Mouse (Mus musculus) stomach, embryonic 16.5 days (tissue): Measurements from ENCODE around the gene Hsd17b6. TPM values are rescaled to one million over a fixed set of nuclear protein-coding genes. Genes with fewer than 3 reads are reported as not detected.

ENCODE experiments used
- ATAC-seq: fragments of 200-750 bp; cut with Nextera tagmentation; 2 replicates; pipeline ENCODE4 v1.8.0; 2017; ENCODE audit warnings: moderate number of reproducible peaks, moderate TSS enrichment; ENCODE audit not compliant: insufficient read depth, low FRiP score
- H3K27ac ChIP-seq: fragments of 300-500 bp; sonication (generic); 2 replicates; pipeline ENCODE4 v1.5.1; 2014; ENCODE audit warnings: low read length
- H3K27me3 ChIP-seq: fragments of 300-500 bp; sonication (generic); 2 replicates; pipeline ENCODE4 v1.6.1; 2014; ENCODE audit warnings: low read length, control low read depth, mixed read lengths; ENCODE audit not compliant: control insufficient read depth, insufficient read depth
- H3K36me3 ChIP-seq: fragments of 300-500 bp; sonication (generic); 2 replicates; pipeline ENCODE4 v1.6.1; 2014; ENCODE audit warnings: low read length; ENCODE audit not compliant: control insufficient read depth, insufficient read depth
- H3K4me1 ChIP-seq: fragments of 300-500 bp; sonication (generic); 2 replicates; pipeline ENCODE4 v1.6.1; 2014; ENCODE audit warnings: low read length, control low read depth, mixed read lengths; ENCODE audit not compliant: control insufficient read depth, insufficient read depth
- H3K4me2 ChIP-seq: fragments of 300-500 bp; sonication (generic); 2 replicates; pipeline ENCODE4 v1.6.1; 2014; ENCODE audit warnings: low read depth, low read length, mixed read lengths
- H3K4me3 ChIP-seq: fragments of 300-500 bp; sonication (generic); replicated peaks from 2 replicates; pipeline ENCODE4 v1.5.1; 2014; ENCODE audit warnings: mild to moderate bottlenecking, low read length
- H3K9ac ChIP-seq: fragments of 300-500 bp; sonication (generic); 2 replicates; pipeline ENCODE4 v1.6.1; 2014; ENCODE audit warnings: low read length
- H3K9me3 ChIP-seq: fragments of 300-500 bp; sonication (generic); replicated peaks from 2 replicates; pipeline ENCODE4 v1.6.1; 2016; ENCODE audit warnings: low read length, control low read depth; ENCODE audit not compliant: control insufficient read depth
- WGBS: fragments of 180-500 bp; shearing (Covaris S2); extraction: QIAGEN DNeasy Blood & Tissue Kit; methylation state at CpG from one replicate; pipeline ENCODE4 v1.1.7; 2014; 5-methylcytosine and 5-hydroxymethylcytosine counted together
- polyA plus RNA-seq: library from polyadenylated mRNA; unstranded; fragments of >200 nt; fragmentation: Nextera tagmentation; extraction: Ambion mirVana; gene quantifications from 2 replicates; pipeline ENCODE4 v1.2.1, GENCODE M21; 2015

The Hsd17b6 gene
- polyA plus RNA-seq, 1 experiment from 2014 or later, result not detected

DNA sequence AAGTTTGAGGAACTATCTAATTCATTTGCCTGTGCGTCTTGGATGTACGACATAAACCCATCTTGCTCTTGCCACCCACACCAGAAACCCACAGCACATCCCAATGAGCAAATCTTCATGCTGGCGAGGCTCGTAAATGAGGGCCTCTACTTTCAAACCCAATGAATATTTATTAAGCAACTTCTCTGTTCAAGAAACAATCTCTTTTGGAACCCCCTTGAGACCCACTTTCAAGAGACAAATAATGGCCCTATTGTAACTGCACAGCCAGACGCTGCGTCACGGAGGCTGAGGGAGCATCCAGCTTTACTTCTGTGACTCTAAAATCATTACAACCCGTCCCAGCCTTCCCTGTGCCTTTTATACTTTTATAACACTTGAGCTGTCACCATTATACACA is 21.8 kb downstream of the Hsd17b6 start:
- Histone ChIP-seq H3K4me3 (no peak overlapping the region), H3K4me1 (no peaks in the 10 kb centered on the region), H3K9ac (no peak overlapping the region), H3K36me3 (no peaks in the 10 kb centered on the region), H3K9me3 (no peaks in the 10 kb centered on the region), H3K27ac (no peak overlapping the region), H3K27me3 (no peaks in the 10 kb centered on the region), H3K4me2 (no peak overlapping the region)
- no peak for ATAC-seq
- 70% methylated on average over 8 of the region's 8 CpGs for WGBS

DNA sequence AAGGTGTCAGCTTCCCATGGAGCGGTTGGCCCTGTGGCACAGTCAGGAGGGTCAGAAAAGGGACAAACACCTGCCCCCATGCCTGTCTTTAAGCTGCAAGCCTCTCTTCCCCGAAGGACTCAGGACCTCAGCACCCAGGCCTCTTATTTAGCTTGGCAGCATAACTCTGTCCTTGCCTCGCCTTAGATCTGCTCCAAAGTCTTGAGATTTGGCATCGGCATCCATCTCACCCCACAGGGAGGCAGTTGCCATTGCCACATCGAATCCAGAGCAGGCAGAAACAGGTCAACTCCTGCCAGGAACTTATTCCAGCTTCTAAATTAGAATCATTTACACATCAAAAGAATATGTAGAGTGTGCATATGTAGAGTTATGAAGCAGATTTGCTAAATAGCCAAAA is 22.8 kb downstream of the Hsd17b6 start:
- Histone ChIP-seq H3K27me3 (no peaks in the 10 kb centered on the region), H3K27ac (no peak overlapping the region), H3K9ac (no peak overlapping the region), H3K4me2 (no peak overlapping the region), H3K4me3 (no peak overlapping the region), H3K9me3 (no peaks in the 10 kb centered on the region), H3K4me1 (no peaks in the 10 kb centered on the region), H3K36me3 (no peaks in the 10 kb centered on the region)
- 81% methylated on average over 5 of the region's 5 CpGs for WGBS
- no peak for ATAC-seq

DNA sequence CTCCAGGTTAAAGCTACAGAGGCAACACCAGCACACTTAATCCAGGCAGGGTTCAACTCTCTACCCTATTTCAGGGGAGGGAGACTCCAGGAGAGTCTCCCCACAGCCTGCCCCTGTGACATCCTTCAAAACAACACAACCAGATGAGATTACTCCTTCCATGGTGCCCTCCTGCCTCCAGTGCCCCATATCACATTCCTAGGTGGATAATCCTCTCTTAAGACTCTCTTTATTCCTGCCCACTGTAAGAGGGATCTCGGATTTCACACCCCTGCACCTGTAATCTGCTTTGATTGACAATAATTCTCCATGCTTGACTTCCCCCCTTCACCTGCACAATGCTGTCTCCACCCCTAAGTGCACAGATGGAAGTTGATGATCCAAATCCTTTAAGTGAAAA is 31.9 kb downstream of the Hsd17b6 start:
- Histone ChIP-seq H3K4me3 (no peak overlapping the region), H3K4me2 (no peak overlapping the region), H3K36me3 (no peaks in the 10 kb centered on the region), H3K27me3 (no peaks in the 10 kb centered on the region), H3K4me1 (no peaks in the 10 kb centered on the region; the same call in 1 of the 2 replicates), H3K9me3 (no peaks in the 10 kb centered on the region), H3K9ac (no peak overlapping the region), H3K27ac (no peak overlapping the region)
- no peak for ATAC-seq
- 21% methylated on average over 1 of the region's 1 CpGs for WGBS

DNA sequence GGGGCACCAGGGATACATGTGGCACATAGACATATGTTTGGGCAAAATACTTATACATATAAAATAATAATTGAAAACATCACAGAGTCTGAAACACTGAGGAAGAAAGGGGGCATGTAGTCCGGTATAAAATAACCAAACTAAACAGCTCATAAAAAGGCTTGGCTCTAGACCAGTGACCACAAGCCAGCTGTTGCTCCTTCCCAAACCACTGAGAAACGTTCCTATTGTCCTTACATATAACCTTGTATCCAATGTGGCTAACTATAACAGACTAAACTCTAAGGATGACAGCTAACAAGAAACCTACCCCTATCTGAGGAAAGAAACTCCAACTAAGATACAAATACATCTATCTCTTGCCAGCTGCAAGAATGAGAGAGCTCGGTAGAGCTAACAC is 33.3 kb downstream of the Hsd17b6 start:
- H3K27me3 ChIP-seq, result no peaks in the 10 kb centered on the region
- H3K9me3 ChIP-seq, result no peaks in the 10 kb centered on the region
- WGBS, result 80% methylated on average over 3 of the region's 3 CpGs
- H3K4me3 ChIP-seq, result no peak overlapping the region
- H3K4me2 ChIP-seq, result no peak overlapping the region
- H3K4me1 ChIP-seq, result no peaks in the 10 kb centered on the region; the same call in 1 of the 2 replicates
- H3K9ac ChIP-seq, result no peak overlapping the region
- no peak overlapping the region for H3K27ac ChIP-seq
- no peak for ATAC-seq
- H3K36me3 ChIP-seq, result no peaks in the 10 kb centered on the region

DNA sequence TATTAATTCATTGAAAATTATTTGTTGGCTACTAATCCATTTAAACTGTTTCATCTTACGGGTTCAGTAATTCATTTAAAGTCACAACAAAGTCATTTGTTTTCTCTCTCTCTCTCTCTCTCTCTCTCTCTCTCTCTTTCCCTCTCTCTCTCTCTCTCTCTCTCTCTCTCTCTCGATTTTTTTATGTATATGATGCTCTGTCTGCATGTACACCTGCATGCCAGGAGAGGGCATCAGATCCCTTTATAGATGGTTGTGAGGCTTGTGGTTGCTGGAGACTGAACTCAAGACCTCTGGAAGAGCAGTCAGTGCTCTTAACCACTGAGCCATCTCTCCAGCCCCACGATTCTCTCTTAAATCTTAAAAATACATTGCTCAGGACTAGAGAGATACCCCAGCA is 36.3 kb downstream of the Hsd17b6 start:
- no peaks in the 10 kb centered on the region for H3K27me3 ChIP-seq
- no peak overlapping the region for H3K4me2 ChIP-seq
- H3K9me3 ChIP-seq, result no peaks in the 10 kb centered on the region
- WGBS, result 67% methylated on average over 3 of the region's 3 CpGs
- ATAC-seq, result no peak
- H3K36me3 ChIP-seq, result no peaks in the 10 kb centered on the region
- H3K4me1 ChIP-seq, result no peaks in the 10 kb centered on the region; the same call in 1 of the 2 replicates
- no peak overlapping the region for H3K9ac ChIP-seq
- H3K27ac ChIP-seq, result no peak overlapping the region
- H3K4me3 ChIP-seq, result no peak overlapping the region

DNA sequence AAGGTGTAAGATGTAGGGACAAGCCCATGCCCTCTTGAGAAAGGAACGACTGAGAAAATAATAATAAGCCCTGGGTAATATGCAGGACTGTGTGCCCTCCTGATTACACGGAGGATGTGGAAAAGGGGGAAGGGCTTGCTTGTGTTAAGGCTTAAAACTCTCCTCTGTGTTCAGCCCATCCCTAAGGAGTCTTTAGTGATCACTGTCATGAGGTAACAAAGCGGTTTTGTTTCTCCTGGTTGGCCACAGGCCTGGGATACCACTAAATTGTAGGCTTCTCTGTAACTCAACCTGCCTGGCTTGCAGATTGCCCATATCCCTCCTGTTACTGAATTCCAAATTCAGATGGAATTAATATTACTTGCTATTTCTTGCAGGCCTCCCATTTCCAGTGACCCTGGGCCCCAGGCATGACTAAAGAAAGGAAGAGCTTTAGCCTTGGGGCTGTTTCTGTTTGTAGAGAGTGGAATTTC is 37.0 kb downstream of the Hsd17b6 start:
- no peak overlapping the region for H3K4me3 ChIP-seq
- no peaks in the 10 kb centered on the region for H3K36me3 ChIP-seq
- H3K9me3 ChIP-seq, result no peaks in the 10 kb centered on the region
- no peak overlapping the region for H3K4me2 ChIP-seq
- no peaks in the 10 kb centered on the region for H3K27me3 ChIP-seq
- H3K9ac ChIP-seq, result no peak overlapping the region
- peak overlapping the region; percentile 75 for H3K27ac ChIP-seq
- H3K4me1 ChIP-seq, result no peaks in the 10 kb centered on the region; the same call in 1 of the 2 replicates
- 48% methylated on average over 3 of the region's 3 CpGs for WGBS
- ATAC-seq, result no peak

DNA sequence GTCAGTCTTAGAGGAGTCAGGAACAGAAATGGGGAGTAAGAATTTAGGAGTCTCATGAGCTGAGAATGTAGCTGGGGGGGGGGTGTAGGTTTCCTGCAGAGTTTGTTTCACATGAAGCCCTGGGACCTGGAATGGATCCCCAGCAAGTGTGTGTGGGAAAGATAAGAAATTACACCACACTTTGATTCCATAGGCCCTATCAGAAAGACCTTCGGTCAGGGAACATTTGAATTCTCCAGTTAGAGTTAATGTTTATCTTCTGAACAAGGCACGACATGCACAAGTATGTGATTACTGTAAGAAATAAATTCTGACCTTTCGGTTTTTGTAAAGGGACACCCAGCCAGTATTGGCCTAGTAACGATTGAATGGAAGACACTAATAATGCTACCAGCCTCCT is 37.6 kb downstream of the Hsd17b6 start:
- Histone ChIP-seq H3K36me3 (no peaks in the 10 kb centered on the region), H3K27me3 (no peaks in the 10 kb centered on the region), H3K4me3 (no peak overlapping the region), H3K4me1 (no peaks in the 10 kb centered on the region; the same call in 1 of the 2 replicates), H3K4me2 (no peak overlapping the region), H3K9me3 (no peaks in the 10 kb centered on the region), H3K27ac (peak overlapping the region; percentile 75), H3K9ac (no peak overlapping the region)
- peak; percentile 73 for ATAC-seq
- WGBS, result 37% methylated on average over 4 of the region's 4 CpGs

DNA sequence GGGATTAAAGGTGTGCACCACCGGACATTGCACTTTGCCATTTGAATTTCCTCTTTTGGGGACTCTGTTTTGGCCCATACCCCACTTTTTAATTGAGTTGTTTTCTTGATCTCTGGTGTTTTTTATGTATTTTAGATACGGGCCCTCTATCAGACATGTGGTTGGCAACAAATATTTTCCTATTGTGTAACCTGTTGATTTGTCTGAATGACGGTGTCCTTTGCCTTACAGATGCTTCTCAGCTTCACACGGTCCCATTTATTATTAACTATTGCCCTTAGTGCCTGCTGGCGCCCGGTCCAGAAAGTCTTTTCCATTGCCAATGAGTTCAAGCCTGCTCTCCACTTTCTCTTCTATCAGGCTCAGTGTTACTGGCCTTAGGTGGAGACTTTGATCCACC is 40.9 kb downstream of the Hsd17b6 start:
- no peak overlapping the region for H3K4me2 ChIP-seq
- no peak overlapping the region for H3K27ac ChIP-seq
- no peak for ATAC-seq
- H3K4me1 ChIP-seq, result no peaks in the 10 kb centered on the region; the same call in 1 of the 2 replicates
- no peaks in the 10 kb centered on the region for H3K36me3 ChIP-seq
- 83% methylated on average over 6 of the region's 6 CpGs for WGBS
- no peaks in the 10 kb centered on the region for H3K27me3 ChIP-seq
- H3K4me3 ChIP-seq, result no peak overlapping the region
- no peaks in the 10 kb centered on the region for H3K9me3 ChIP-seq
- no peak overlapping the region for H3K9ac ChIP-seq

DNA sequence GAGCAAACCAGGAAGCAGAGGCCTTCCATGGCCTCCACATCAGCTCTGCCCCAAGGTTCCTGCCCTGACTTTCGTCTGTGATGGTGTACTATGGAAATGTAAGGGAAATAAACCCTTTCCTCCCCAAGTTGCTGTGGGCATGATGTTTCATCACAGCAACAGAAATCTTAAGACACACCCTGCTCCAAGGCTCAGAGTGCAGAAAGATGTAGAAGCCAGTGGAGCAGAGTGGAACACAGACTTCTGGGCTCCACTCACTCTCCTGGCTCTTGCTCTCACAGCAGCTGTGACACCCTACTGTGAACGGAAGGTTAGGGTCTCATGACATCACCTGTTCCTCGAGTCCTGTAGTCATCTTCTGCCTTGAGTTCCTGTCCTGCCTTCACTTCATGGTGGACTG is 43.4 kb downstream of the Hsd17b6 start:
- Histone ChIP-seq H3K27me3 (no peaks in the 10 kb centered on the region), H3K4me1 (no peaks in the 10 kb centered on the region), H3K9ac (no peak overlapping the region), H3K4me2 (no peak overlapping the region), H3K36me3 (no peaks in the 10 kb centered on the region), H3K9me3 (no peaks in the 10 kb centered on the region), H3K4me3 (no peak overlapping the region), H3K27ac (no peak overlapping the region)
- 53% methylated on average over 3 of the region's 3 CpGs for WGBS
- ATAC-seq, result no peak

DNA sequence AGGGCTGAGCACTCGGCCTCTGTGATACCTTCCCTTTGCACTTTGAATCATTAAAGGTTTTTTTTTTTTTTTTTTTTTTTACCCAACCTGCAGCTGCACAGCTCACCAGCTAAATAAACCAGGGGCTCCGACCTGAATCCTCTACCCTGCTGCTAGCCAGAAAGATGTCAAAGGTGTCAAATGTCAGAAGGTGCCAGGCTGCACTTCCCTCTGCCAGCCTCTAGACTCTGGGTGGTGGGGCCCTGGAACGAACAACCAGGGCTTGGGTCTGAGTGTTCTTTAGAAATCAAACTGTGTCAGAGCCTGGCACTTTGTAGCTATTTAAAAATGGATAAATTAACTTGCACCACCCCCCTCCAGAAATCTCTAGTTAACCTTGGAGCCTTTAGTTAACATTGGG is 45.0 kb downstream of the Hsd17b6 start:
- Histone ChIP-seq H3K27ac (no peak overlapping the region), H3K27me3 (no peaks in the 10 kb centered on the region), H3K4me2 (no peak overlapping the region), H3K36me3 (no peaks in the 10 kb centered on the region), H3K9ac (no peak overlapping the region), H3K4me1 (no peaks in the 10 kb centered on the region), H3K9me3 (no peaks in the 10 kb centered on the region), H3K4me3 (no peak overlapping the region)
- ATAC-seq, result no peak
- 64% methylated on average over 3 of the region's 3 CpGs for WGBS
